Mouse (Mus musculus) forebrain, postnatal 0 days (tissue): ENCODE data around the gene Trp63. TPM values are rescaled to one million over a fixed set of nuclear protein-coding genes. Genes with fewer than 3 reads are reported as not detected.

Experiments
- ATAC-seq: fragments of 200-750 bp; cut with Nextera tagmentation; 2 replicates; pipeline ENCODE4 v1.8.0; 2017; ENCODE audit warnings: mild to moderate bottlenecking, moderate library complexity
- DNase-seq: peaks from one replicate; pipeline ENCODE4 v3.0.0-alpha.2; 2015
- H3K27ac ChIP-seq: fragments of 300-500 bp; sonication (generic); 2 replicates; pipeline ENCODE4 v1.5.1; 2014; ENCODE audit warnings: low read depth, mild to moderate bottlenecking, antibody characterized with exemption, low read length, moderate library complexity, mixed read lengths
- H3K27me3 ChIP-seq: fragments of 300-500 bp; sonication (generic); 2 replicates; pipeline ENCODE4 v1.6.1; 2014; ENCODE audit warnings: mild to moderate bottlenecking, low read length, mixed read lengths; ENCODE audit not compliant: insufficient read depth
- H3K36me3 ChIP-seq: fragments of 300-500 bp; sonication (generic); 2 replicates; pipeline ENCODE4 v1.6.1; 2014; ENCODE audit warnings: mild to moderate bottlenecking, moderate library complexity; ENCODE audit not compliant: insufficient read depth
- H3K4me1 ChIP-seq: fragments of 300-500 bp; sonication (generic); 2 replicates; pipeline ENCODE4 v1.6.1; 2014; ENCODE audit warnings: antibody characterized with exemption; ENCODE audit not compliant: insufficient read depth
- H3K4me2 ChIP-seq: fragments of 300-500 bp; sonication (generic); 2 replicates; pipeline ENCODE4 v1.6.1; 2014; ENCODE audit warnings: low read depth, mild to moderate bottlenecking, moderate library complexity
- H3K4me3 ChIP-seq: fragments of 300-500 bp; sonication (generic); 2 replicates; pipeline ENCODE4 v1.5.1; 2014; ENCODE audit warnings: low read depth, low read length, mixed read lengths
- H3K9ac ChIP-seq: fragments of 300-500 bp; sonication (generic); 2 replicates; pipeline ENCODE4 v1.6.1; 2014; ENCODE audit warnings: mild to moderate bottlenecking
- H3K9me3 ChIP-seq: fragments of 300-500 bp; sonication (generic); 2 replicates; pipeline ENCODE4 v1.6.1; 2016; ENCODE audit warnings: low read length
- CTCF ChIP-seq: sonication (generic); IDR thresholded peaks from 2 replicates; pipeline ENCODE4 v1.5.1; 2016; ENCODE audit warnings: antibody characterized with exemption, control low read depth, low read depth
- WGBS: fragments of 180-500 bp; shearing (Covaris S2); extraction: QIAGEN DNeasy Blood & Tissue Kit; methylation state at CpG from one replicate; pipeline ENCODE4 v1.1.7; 2014; 5-methylcytosine and 5-hydroxymethylcytosine counted together
- polyA plus RNA-seq: library from polyadenylated mRNA; unstranded; fragments of >200 nt; fragmentation: Nextera tagmentation; extraction: Ambion mirVana; gene quantifications from 2 replicates; pipeline ENCODE4 v1.2.1, GENCODE M21; 2015
- total RNA-seq: library from RNA; depleted of rRNA; stranded (reverse); fragments of >200 nt; gene quantifications from 2 replicates; pipeline ENCODE4 v1.2.3, GENCODE M21; 2014

The Trp63 gene
- total and polyA plus RNA-seq, 2 experiments from 2014 or later: 0.14 to 0.23 TPM

DNA sequence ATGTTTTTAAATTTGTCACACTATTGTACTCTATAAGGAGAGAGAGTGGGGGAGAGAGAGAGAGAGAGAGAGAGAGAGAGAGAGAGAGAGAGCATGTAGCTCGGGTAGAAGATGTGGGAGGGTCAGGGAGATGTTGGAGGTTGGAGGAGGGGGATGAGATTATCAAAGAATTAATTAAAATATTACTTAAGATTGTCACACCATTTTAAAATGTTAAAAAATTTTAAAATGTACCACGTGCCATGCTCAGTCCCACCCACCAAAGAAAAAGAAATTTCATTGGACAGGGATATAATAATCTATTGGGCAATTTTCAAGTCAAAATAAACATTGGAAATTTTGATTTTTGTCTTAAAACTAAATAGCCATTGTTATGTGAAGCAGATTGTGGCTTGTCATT is 1.0 kb downstream of the Trp63 start:
- no peak overlapping the region for H3K4me3 ChIP-seq
- ATAC-seq (no peak), DNase-seq (no peak)
- H3K9me3 ChIP-seq: no peaks in the 10 kb centered on the region
- 80% methylated on average over 2 of the region's 2 CpGs for WGBS
- no peak for TF ChIP-seq CTCF
- H3K9ac ChIP-seq: no peak overlapping the region
- H3K4me2 ChIP-seq: no peak overlapping the region
- H3K4me1 ChIP-seq: no peaks in the 10 kb centered on the region
- no peaks in the 10 kb centered on the region for H3K36me3 ChIP-seq
- H3K27me3 ChIP-seq: no peaks in the 10 kb centered on the region
- no peak overlapping the region for H3K27ac ChIP-seq

DNA sequence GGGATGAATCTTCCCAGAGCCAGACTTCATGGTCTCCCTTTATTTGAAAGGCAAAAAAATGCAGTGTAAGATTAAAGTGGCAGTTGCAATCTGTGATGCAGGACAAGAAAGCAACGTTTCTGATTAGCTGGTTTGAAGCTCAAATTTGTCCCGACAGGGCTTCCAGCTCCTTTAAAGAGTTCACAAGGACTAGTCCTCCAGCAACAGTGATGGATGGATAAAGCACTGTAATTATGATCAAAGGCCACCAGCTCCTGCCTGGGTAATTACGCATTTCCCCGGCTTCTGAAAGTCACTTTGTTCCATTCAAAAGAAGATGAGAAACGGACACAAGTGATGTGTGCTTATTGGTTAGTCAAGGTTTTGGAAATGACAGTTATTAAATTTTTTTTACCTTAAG is 7.0 kb downstream of the Trp63 start:
- no peak overlapping the region for H3K4me3 ChIP-seq
- TF ChIP-seq CTCF: no peak
- DNase-seq (no peak), ATAC-seq (0 out of 2 replicates have a peak, but pooled peaks have one; percentile 20)
- no peak overlapping the region for H3K27ac ChIP-seq
- H3K9me3 ChIP-seq: no peaks in the 10 kb centered on the region
- H3K27me3 ChIP-seq: no peaks in the 10 kb centered on the region
- WGBS: 13% methylated on average over 5 of the region's 5 CpGs
- no peak overlapping the region for H3K4me2 ChIP-seq
- H3K4me1 ChIP-seq: no peaks in the 10 kb centered on the region
- no peaks in the 10 kb centered on the region for H3K36me3 ChIP-seq
- H3K9ac ChIP-seq: no peak overlapping the region

DNA sequence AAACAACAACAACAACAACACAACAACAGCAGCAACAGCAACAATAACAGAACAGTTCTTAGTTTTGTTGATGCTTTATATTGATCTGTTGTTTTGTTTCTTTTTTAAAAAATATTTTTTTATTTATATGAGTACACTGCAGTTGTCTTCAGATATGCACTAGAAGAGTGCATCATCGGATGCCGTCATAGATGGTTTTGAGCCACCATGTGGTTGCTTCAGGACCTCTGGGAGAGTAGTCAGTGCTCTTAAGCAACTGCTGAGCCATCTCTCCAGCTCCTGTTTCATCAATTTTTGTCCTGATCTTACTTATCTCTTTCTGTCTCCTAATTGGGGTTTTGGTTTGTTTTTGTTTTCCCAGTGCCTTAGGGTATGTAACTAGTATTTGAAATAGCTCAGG is 17.7 kb downstream of the Trp63 start:
- Histone ChIP-seq H3K27ac (no peak overlapping the region), H3K4me1 (no peaks in the 10 kb centered on the region), H3K9me3 (no peaks in the 10 kb centered on the region), H3K27me3 (no peaks in the 10 kb centered on the region), H3K4me2 (no peak overlapping the region), H3K4me3 (no peak overlapping the region), H3K36me3 (no peaks in the 10 kb centered on the region), H3K9ac (no peak overlapping the region)
- no peak for DNase-seq
- ATAC-seq: no peak
- TF ChIP-seq CTCF: no peak
- 96% methylated on average over 2 of the region's 2 CpGs for WGBS

DNA sequence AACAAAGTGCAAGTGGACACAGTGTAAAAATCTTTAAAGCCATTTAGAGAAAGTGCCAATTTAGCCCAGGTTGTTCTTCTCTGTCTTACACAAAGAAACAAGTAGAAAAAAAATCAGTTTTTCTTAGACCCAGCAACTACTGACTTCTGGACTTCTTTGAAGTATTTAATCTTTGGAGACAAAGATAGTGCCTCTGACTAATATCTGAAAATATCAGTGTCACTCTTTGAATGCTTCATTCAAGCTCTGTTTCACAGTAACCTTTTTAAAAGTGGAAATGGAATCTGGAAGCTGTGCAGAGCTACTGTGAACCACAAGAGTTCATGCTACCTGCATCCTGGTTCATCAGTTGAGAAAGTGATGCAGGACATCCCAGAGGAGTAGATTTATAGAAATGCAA is 22.7 kb downstream of the Trp63 start:
- no peaks in the 10 kb centered on the region for H3K4me1 ChIP-seq
- ATAC-seq (no peak), DNase-seq (no peak)
- H3K4me2 ChIP-seq: no peak overlapping the region
- no peaks in the 10 kb centered on the region for H3K27me3 ChIP-seq
- no peaks in the 10 kb centered on the region for H3K36me3 ChIP-seq
- H3K9ac ChIP-seq: no peak overlapping the region
- H3K4me3 ChIP-seq: no peak overlapping the region
- H3K27ac ChIP-seq: no peak overlapping the region
- no peaks in the 10 kb centered on the region for H3K9me3 ChIP-seq
- no peak for TF ChIP-seq CTCF

DNA sequence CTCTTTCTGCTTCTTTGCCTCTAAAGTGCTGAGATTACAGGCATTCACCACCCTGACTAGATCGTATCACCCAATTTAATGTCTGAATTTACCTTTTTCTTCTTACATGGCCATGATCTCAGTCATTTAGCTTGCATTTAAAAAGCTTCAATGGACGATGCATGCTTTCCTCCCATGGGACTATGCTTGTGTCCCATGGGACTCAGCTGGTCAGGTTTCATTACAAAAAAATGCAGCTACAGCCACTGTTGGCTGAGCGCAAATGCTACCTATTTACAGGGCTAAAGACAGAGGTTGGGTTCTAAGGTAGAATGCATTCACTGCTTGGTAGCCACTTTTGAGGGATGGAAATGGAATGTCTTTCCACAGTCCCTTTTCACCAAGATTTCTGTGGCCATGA is 32.2 kb downstream of the Trp63 start:
- Histone ChIP-seq H3K27ac (no peak overlapping the region), H3K9me3 (no peaks in the 10 kb centered on the region), H3K4me3 (no peak overlapping the region), H3K4me1 (no peaks in the 10 kb centered on the region), H3K4me2 (no peak overlapping the region), H3K9ac (no peak overlapping the region), H3K27me3 (no peaks in the 10 kb centered on the region), H3K36me3 (no peaks in the 10 kb centered on the region)
- DNase-seq (no peak), ATAC-seq (no peak)
- TF ChIP-seq CTCF: no peak
- 95% methylated on average over 3 of the region's 3 CpGs for WGBS

DNA sequence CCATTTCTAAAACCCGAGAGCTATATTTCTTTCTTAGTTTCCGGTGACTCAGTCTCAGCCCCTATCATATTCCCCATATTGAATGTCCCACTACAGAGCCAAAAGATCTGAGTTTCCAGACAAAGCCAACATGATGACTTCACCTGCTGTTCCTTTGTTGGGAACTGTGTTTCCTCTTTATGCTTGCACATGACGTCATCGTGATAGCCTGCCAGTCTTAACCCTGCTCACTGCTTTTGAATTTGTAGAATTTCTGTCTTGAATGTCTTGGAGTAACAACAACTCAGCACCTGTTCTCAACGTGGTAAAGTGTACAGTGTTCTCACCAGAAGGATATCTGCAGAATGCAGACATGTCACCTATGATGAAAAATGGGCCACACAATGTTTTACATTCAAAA is 39.6 kb downstream of the Trp63 start:
- Histone ChIP-seq H3K27ac (no peak overlapping the region), H3K4me2 (no peak overlapping the region), H3K9me3 (no peaks in the 10 kb centered on the region), H3K9ac (no peak overlapping the region), H3K27me3 (no peaks in the 10 kb centered on the region), H3K4me1 (no peaks in the 10 kb centered on the region), H3K4me3 (no peak overlapping the region), H3K36me3 (no peaks in the 10 kb centered on the region)
- TF ChIP-seq CTCF: no peak
- ATAC-seq (no peak), DNase-seq (peak; percentile 5)
- 35% methylated on average over 5 of the region's 5 CpGs for WGBS

DNA sequence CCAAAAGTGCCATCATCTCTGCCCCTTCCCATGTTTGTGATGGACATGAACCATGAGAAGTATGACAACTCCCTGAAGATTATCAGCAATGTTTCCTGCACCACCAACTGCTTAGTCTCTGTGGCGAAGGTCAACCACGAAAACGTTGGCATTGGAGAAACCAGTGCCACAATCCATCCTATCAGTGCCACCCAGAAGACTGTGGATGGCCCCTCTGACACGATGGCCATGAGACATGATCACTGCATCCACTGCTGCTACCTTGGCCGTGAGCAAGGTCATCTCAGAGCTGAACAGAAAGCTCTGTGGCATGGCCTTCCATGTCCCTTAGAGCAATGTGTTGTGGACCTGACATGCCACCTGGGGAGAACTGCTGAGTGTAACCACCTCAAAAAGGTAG is 43.4 kb downstream of the Trp63 start:
- ATAC-seq: no peak
- Histone ChIP-seq H3K4me2 (no peak overlapping the region), H3K9ac (no peak overlapping the region), H3K4me1 (no peaks in the 10 kb centered on the region), H3K4me3 (no peak overlapping the region), H3K27ac (no peak overlapping the region), H3K27me3 (no peaks in the 10 kb centered on the region), H3K36me3 (no peaks in the 10 kb centered on the region), H3K9me3 (no peaks in the 10 kb centered on the region)
- 93% methylated on average over 5 of the region's 5 CpGs for WGBS
- no peak for DNase-seq
- no peak for TF ChIP-seq CTCF

DNA sequence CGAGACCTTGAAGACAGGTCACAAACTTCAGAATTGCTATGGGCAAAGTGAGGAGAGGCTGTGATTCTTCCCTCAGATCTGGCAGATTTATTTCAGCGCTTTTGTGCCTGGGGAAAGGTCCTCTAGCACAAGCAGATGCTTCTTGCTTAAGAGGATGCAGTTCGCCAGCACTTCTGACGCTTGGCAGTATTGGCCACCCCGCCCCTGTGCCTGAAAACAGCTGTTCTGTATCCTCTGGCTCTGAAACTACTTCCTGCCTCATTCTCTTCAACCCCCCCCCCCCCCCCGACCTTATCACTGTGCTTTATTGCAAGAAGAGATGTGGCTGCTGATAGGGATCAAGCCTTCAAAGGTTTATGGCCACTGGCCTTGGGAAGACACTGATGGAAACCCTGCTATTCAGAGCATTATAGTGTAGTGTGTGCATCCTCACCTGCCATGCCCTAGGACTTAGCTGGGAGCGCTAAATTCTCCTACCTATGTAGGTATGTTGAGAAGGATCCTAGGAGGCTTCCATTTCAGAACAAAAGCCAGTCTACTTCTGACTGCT is 44.5 kb downstream of the Trp63 start:
- Histone ChIP-seq H3K9ac (no peak overlapping the region), H3K4me2 (no peak overlapping the region), H3K9me3 (no peaks in the 10 kb centered on the region), H3K27ac (no peak overlapping the region), H3K36me3 (no peaks in the 10 kb centered on the region), H3K4me1 (no peaks in the 10 kb centered on the region), H3K27me3 (no peaks in the 10 kb centered on the region), H3K4me3 (no peak overlapping the region)
- TF ChIP-seq CTCF: no peak
- WGBS: 79% methylated on average over 7 of the region's 7 CpGs
- DNase-seq: no peak
- no peak for ATAC-seq
